Mouse (Mus musculus) liver, postnatal 0 days (tissue): ENCODE results near the gene Slc36a1. TPM values are rescaled to one million over a fixed set of nuclear protein-coding genes. Genes with fewer than 3 reads are reported as not detected.

ENCODE experiments used
- ATAC-seq: fragments of 200-750 bp; cut with Nextera tagmentation; 2 replicates; pipeline ENCODE4 v1.8.0; 2017; ENCODE audit warnings: mild to moderate bottlenecking, moderate library complexity
- DNase-seq: peaks from one replicate; pipeline ENCODE4 v3.0.0-alpha.2; 2016
- H3K27ac ChIP-seq: fragments of 300-500 bp; sonication (generic); 2 replicates; pipeline ENCODE4 v1.5.1; 2014; ENCODE audit warnings: antibody characterized with exemption, moderate library complexity, mild to moderate bottlenecking, low read depth
- H3K27me3 ChIP-seq: fragments of 300-500 bp; sonication (generic); 2 replicates; pipeline ENCODE4 v1.6.1; 2014; ENCODE audit warnings: low read length, control low read depth, mixed read lengths; ENCODE audit not compliant: insufficient read depth
- H3K36me3 ChIP-seq: fragments of 300-500 bp; sonication (generic); replicated peaks from 2 replicates; pipeline ENCODE4 v1.6.1; 2014; ENCODE audit warnings: mild to moderate bottlenecking, control low read depth, low read length, moderate library complexity, mixed read lengths; ENCODE audit not compliant: insufficient read depth
- H3K4me1 ChIP-seq: fragments of 300-500 bp; sonication (generic); 2 replicates; pipeline ENCODE4 v1.6.1; 2014; ENCODE audit warnings: antibody characterized with exemption, mild to moderate bottlenecking, control low read depth; ENCODE audit not compliant: insufficient read depth
- H3K4me2 ChIP-seq: fragments of 300-500 bp; sonication (generic); 2 replicates; pipeline ENCODE4 v1.6.1; 2014; ENCODE audit warnings: low read depth, mild to moderate bottlenecking, low read length, moderate library complexity, mixed read lengths
- H3K4me3 ChIP-seq: fragments of 300-500 bp; sonication (generic); 2 replicates; pipeline ENCODE4 v1.5.1; 2014; ENCODE audit warnings: low read depth, low read length
- H3K9ac ChIP-seq: fragments of 300-500 bp; sonication (generic); replicated peaks from 2 replicates; pipeline ENCODE4 v1.6.1; 2014; ENCODE audit warnings: mild to moderate bottlenecking, moderate library complexity
- H3K9me3 ChIP-seq: fragments of 300-500 bp; sonication (generic); 2 replicates; pipeline ENCODE4 v1.6.1; 2016; ENCODE audit warnings: mild to moderate bottlenecking, control low read depth, low read length, mixed read lengths
- CTCF ChIP-seq: sonication (generic); IDR thresholded peaks from 2 replicates; pipeline ENCODE4 v1.5.1; 2016; ENCODE audit warnings: antibody characterized with exemption, low read depth
- EP300 ChIP-seq: IDR thresholded peaks from 2 replicates; pipeline ENCODE4 v1.6.1; 2016; ENCODE audit warnings: antibody characterized with exemption, low read depth, mild to moderate bottlenecking
- WGBS: fragments of 180-500 bp; shearing (Covaris S2); extraction: QIAGEN DNeasy Blood & Tissue Kit; methylation state at CpG from one replicate; pipeline ENCODE4 v1.1.7; 2014; ENCODE audit not compliant: insufficient replicate concordance; 5-methylcytosine and 5-hydroxymethylcytosine counted together
- polyA plus RNA-seq: library from polyadenylated mRNA; unstranded; fragments of >200 nt; fragmentation: Nextera tagmentation; extraction: Ambion mirVana; gene quantifications from 2 replicates; pipeline ENCODE4 v1.2.1, GENCODE M21; 2015

The Slc36a1 gene
- polyA plus RNA-seq, 1 experiment from 2014 or later = 1.7 TPM

DNA sequence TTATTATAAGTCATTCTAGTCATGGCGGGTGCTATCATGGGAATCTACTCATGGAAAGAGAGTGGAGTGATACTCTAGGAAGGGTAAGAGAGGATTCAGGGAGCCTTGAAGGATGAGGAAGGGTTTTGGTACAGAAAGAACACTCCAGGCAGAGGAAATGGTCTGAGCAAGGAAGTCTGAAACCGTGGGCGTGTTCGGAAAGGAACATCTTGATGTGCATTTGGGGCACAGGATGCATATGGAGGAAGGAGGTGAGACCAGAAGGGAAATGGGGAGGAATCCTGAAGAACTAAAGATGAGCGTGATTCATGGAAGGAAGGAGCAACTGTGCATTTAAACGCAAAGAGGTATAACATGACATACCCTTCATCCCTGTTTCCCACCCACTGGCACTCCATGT lies 64.4 kb downstream of the Slc36a1 start:
- no peaks in the 10 kb centered on the region for H3K4me1 ChIP-seq
- H3K27me3 ChIP-seq = no peaks in the 10 kb centered on the region
- ATAC-seq (no peak), DNase-seq (no peak)
- no peaks in the 10 kb centered on the region for H3K36me3 ChIP-seq
- WGBS = 63% methylated on average over 6 of the region's 6 CpGs
- no peaks in the 10 kb centered on the region for H3K9me3 ChIP-seq
- H3K4me2 ChIP-seq = no peak overlapping the region
- TF ChIP-seq CTCF = no peak
- TF ChIP-seq EP300 = no peak
- H3K4me3 ChIP-seq = no peak overlapping the region
- H3K27ac ChIP-seq = no peak overlapping the region
- no peak overlapping the region for H3K9ac ChIP-seq

GRCm38 (mm10) chr11:55274756-55275155 lies 70.6 kb downstream of the Slc36a1 start:
- no peak for ATAC-seq
- Histone ChIP-seq H3K4me1 (no peaks in the 10 kb centered on the region), H3K4me3 (no peak overlapping the region), H3K4me2 (no peak overlapping the region), H3K27me3 (no peaks in the 10 kb centered on the region), H3K27ac (no peak overlapping the region), H3K36me3 (no peaks in the 10 kb centered on the region), H3K9me3 (no peaks in the 10 kb centered on the region), H3K9ac (no peak overlapping the region)
- no peak for DNase-seq
- WGBS = 76% methylated on average over 6 of the region's 6 CpGs
- TF ChIP-seq EP300 (no peak), CTCF (no peak)

Other genes with a start within 250 kb of the Slc36a1 start
- gene Tnip1, start 241.4 kb upstream of the Slc36a1 start, polyA plus RNA-seq = 5.2 and 5.3 TPM in 2 replicates
- gene Anxa6, start 170.9 kb upstream of the Slc36a1 start, polyA plus RNA-seq = 47.5 and 47.7 TPM in 2 replicates
- 1.3 and 1.6 TPM in 2 replicates for gene Ccdc69, start 126.2 kb upstream of the Slc36a1 start, polyA plus RNA-seq
- 28.7 and 31.6 TPM in 2 replicates for gene Gm2a, start 106.2 kb upstream of the Slc36a1 start, polyA plus RNA-seq
- not detected in 2 replicates for gene Slc36a3, start 52.6 kb upstream of the Slc36a1 start, polyA plus RNA-seq
- 5.7 and 6.7 TPM in 2 replicates for gene Slc36a2, start 19.3 kb upstream of the Slc36a1 start, polyA plus RNA-seq
- gene Fat2, start 132.2 kb downstream of the Slc36a1 start, polyA plus RNA-seq = not detected in 2 replicates
- gene Sparc, start 218.8 kb downstream of the Slc36a1 start, polyA plus RNA-seq = 258 and 272 TPM in 2 replicates